Mouse (Mus musculus): ENCODE measurements around the gene C530008M17Rik.

C530008M17Rik gene

DNA sequence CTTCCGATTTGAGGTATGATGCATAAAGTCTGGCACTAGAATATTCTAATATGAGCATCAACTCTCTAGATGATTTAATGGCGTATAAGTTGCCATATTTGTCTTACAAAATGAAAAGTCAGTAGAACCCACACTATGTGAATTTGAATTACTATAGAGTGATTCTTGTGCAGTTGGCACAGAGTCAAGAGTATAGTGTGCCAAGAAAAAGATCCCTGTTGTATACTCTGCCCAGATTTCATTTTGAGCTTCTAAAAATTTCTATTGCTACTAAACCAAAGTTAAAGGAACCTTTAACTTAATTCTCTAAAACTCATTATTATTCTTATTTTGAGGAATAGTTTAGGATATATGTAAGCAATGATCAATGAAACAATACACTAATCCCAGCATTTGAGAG lies at the start of gene C530008M17Rik:
TSS of gene C530008M17Rik (plus strand) at position 301 of the 400 bp plus-strand sequence.
- no peak for DNase-seq (ENCODE audit: low read depth, low spot score)

DNA sequence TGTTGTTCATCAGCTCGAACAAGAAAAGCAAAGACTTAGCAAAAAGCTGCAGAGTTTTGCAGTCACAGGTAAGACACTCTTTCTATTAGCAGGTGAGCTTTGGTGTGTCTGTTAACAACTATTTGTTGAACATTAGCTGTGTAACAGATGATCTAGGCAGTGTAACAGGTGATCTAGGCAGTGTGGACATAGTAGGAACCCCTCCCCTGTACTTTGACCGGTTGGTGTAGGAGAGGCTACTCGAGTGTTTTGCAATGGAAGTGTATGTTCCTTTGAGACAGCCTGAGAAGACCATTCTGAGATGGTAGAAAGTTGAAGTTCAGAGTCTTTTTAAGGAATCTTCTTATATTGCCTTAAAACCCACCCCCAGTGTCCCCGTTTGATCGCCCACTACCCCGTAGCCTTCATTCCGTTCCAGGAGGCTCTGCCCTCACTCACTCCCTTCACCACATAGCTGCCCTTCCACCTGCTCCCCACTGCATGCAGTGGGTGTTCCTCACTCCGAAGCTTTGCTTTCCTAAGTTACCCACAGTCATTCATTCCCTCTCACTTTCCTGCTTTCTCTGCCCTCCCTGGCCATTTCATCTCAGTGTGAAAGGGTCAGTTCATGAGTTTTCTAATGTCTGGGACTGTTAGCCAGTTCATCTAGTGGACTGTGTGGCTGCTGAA lies 46.5 kb upstream of the C530008M17Rik start:
- no peak for DNase-seq (ENCODE audit: low read depth, low spot score)

DNA sequence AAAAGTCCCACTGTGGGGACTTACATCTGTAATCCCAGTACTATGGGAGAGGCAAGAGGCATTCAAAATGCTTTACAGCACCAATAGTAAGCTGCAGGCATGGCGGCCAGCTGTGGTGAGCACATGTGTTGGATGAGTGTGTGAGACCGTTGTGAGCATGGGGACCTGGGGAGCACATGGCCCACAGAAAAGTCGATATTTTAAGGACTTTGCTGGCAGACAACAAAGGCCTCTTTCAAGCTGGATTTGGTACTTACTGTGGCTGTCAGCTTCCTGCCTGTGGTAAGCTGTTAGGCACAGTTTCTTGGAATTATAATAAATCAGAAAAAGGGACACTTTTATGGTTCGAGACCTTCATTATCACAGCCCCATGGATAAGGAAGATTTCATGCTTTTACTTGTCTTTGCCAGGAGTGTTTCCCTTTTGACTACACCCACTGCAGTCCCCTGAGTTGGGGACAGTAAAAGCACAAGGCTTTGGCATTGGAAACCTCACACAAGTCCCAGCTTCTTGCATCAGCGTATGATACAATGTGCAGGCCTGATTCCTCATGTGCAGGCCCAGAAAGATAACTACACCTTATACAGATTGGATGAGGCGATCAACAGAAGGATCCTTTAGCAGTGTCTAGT lies 43.3 kb upstream of the C530008M17Rik start:
- DNase-seq (ENCODE audit: low read depth, low spot score) = no peak

DNA sequence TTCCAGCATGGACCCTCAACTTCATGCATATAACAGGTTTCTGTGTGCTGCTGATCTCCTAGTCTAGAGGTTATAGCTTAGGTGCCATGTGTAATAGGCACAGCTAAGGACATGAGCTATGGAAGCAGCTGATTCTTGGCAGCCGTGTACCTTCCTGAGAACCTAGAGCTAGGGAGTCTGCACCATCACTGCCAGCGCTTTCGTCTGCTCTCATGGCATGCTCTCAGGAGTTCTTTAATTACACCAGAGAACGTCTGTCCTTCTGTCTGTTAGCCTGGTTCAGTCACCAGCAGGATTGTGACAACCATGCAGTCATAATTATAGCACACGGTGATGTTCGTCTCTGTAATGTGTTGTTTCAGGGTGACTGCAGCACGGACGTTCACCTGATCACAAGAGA lies 41.0 kb upstream of the C530008M17Rik start:
- no peak for DNase-seq (ENCODE audit: low read depth, low spot score)

DNA sequence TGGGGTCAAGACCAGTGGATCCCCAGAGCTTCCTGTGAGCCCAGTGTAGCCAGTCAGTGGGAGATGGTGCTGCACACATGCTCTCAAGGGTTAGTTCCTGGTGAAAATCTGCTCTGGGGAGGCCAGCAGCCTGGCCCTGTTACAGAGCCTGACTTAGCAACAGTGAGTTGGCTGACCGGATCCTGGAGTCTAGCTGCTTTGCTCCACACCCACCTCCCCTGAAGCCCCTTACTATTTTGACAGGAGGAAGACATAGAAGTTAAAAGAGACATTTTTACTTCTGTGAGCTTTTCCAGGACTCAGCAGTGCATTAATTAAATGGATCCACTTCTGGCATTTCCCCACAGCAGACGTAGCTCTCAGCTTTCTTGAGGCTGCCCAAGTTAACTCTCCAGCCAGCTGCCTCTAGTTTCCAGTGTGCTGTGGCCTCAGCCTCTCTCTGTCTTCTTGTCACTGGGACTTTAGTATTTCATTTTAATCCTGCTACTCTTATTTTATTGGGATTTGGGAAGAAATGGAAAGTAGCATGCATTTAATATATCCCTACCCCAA lies 40.0 kb upstream of the C530008M17Rik start:
- DNase-seq (ENCODE audit: low read depth, low spot score) = no peak

DNA sequence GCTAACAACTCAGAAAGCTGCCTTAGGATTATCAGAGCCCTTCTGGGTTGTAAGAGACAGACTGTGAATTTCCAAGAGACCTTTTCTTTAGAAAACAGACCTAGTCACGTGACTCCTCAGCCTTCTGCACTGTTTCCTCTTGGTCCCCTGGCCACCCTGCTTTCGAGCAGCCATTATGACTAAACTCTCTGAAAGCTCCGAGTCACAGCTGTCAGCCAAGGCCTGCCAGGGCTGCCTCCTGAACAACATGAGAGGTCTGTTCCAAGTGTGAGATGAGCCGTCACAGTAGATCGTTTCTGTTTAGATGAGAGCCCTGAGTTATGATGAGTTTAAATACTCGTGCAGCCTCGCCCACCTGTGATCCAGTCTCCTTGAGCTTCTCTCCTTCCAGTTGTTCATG lies 37.6 kb upstream of the C530008M17Rik start:
- no peak for DNase-seq (ENCODE audit: low read depth, low spot score)

DNA sequence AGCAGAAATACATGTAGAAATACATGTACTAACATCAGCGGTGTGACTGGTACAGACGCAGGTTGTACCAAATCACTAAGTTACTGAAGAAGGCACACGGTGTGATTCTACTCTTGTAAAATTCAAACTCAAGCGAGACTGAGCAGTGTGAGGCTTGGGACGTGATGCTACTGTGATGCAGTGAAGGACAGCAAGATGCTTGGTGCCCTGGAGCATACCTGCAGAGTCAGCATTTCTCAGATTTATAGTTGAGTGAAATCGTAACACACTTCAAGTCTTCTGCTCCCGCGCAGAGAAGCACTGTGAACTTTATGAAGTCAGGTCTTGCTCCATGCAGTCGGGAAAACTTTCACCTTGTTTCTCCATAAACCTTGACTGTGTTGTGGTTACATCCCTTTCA lies 32.6 kb upstream of the C530008M17Rik start:
- no peak for DNase-seq (ENCODE audit: low read depth, low spot score)

DNA sequence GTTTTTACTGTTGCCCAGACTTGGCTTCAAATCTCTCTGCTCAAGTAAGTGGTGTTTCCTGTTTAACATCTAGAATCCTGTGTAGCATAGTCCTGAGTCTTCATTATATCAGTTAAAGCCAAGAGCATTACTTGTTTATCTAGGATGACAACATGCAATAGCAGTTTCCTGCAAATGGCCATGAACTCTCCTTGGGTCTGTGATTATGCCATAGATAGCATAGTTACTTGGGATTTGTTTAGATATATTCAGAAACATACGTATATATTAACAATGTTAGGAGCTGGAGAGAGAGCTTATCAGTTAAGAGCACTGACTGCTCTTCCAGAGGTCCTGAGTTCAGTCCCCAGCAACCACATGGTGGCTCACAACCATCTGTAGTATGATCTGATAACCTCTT lies 28.5 kb upstream of the C530008M17Rik start:
- DNase-seq (ENCODE audit: low read depth, low spot score) = no peak

DNA sequence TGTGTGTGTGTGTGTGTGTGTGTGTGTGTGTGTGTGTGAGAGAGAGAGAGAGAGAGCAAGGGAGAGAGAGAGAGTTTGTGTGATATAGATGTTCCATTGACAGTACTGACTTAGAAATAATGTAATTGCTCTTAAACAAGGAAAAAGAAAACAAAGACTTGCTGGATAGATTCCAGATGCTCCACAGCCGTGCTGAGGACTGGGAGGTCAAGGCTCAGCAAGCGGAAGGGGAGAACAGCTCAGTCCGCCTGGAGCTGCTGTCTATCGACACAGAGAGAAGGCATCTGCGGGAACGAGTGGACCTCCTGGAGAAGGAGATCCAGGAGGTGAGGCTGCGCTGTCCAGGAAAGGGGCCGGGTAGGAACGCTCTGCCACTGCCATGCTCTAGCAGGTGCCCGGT lies 22.3 kb upstream of the C530008M17Rik start:
- DNase-seq (ENCODE audit: low read depth, low spot score) = no peak

DNA sequence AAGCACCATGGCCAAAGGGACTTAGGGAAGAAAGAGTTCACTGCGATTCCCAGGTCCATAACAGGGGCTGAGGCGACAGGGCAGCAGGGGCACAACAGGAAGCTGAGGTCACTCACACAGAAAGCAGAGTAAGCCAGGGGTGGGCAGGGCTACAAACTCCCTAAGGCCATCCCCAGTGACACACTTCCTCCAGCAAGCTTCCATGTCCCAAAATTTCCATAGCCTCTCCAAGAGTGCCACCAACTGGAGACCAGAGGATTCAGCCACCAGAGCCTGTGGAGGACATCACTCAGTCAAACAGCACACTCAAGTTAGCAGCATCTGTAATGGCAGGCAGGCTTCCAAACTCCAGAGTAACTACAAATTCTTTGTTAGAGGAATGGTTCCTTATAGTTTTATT lies 20.7 kb upstream of the C530008M17Rik start:
- DNase-seq (ENCODE audit: low read depth, low spot score) = no peak

DNA sequence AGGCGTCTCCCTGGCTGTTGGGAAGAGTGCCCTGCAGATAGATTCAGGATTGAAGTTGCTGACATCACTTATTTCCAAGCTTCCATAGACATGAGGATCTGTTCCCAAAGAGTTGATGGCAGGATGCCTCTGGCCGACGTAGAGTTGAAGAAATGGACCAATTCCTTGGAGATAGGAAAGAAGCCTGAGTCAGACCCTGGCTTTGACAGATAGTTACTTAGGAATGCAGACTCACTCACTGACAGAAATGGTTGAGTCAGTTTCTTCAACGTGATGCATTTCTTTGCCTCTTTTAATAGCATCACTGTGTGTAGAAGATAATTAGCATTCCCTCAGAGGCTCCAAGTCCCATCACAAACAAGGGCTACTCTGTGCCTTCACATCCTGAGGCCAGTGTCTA lies 14.2 kb upstream of the C530008M17Rik start:
- no peak for DNase-seq (ENCODE audit: low read depth, low spot score)

DNA sequence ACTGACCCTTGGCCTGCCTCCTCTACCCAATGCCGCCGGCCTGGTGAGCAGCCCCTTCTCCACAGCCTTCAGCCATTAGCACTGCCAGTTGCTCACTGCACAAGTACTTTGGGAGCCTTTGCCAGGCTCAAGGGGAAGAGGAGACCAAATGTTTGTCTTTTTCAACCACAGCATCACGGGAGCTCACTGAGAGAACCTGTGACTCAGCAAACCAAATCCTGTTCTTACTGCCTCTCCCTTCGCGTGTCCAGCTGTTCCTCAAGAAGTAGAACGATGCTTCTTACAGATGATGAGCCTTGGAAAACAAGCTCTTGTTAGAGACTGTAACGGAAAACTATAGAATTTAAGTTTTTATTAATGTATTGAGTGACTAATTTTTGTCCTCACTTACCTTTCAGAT lies 12.1 kb upstream of the C530008M17Rik start:
- no peak for DNase-seq (ENCODE audit: low read depth, low spot score)

DNA sequence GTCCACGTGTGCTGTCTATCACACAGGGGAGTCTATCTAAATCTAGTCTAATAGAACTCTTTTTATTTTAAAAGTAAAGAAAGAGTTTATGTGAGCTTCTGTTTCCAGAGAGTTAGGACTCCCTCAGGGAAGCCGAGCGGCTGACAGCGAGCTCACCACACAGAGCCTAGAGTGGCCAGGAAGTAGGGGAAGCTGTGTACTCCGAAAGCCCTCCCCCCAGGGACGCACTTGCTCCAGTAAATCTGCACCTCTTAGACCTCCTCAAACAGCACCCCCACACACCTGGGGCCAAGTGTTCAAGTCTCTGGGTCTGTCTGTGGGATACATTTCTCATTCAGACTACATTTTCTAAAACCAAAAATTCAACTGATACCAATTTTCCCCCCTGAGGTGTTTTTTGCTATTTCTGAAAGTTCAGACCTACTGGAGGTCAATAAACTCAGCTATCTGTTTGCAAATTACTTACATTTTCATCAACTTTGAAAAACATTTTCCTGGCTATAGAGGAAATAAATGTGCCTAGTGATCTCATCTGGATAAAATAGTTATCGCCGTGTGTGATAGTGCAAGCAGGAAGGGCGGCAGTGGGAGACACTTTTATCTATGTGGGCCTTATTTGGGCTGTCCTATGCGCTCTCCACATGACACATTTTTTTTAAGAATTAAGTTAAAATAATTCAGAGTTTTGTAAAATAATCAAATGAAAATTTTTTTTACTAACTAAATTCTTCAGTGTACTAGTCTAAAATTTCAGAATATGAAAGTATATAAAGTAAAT lies 11.0 kb upstream of the C530008M17Rik start:
- DNase-seq (ENCODE audit: low read depth, low spot score) = no peak

DNA sequence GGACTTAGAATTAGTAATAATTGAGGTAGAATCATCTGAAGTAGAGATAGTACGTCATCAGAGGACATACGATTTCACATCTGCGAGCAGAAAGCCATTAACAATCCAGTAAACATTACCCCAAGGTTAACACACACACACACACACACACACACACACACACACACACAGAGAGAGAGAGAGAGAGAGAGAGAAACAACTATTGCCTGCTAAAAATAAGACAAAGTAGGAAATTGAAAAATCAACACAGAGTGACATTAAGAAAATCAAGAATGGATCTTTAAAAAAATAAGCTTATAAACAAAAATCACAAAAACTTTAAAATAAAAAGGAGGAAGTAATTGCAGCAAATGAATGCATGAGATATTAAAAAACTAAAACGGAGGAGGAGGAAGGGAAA lies 6.4 kb upstream of the C530008M17Rik start:
- no peak for DNase-seq (ENCODE audit: low read depth, low spot score)

DNA sequence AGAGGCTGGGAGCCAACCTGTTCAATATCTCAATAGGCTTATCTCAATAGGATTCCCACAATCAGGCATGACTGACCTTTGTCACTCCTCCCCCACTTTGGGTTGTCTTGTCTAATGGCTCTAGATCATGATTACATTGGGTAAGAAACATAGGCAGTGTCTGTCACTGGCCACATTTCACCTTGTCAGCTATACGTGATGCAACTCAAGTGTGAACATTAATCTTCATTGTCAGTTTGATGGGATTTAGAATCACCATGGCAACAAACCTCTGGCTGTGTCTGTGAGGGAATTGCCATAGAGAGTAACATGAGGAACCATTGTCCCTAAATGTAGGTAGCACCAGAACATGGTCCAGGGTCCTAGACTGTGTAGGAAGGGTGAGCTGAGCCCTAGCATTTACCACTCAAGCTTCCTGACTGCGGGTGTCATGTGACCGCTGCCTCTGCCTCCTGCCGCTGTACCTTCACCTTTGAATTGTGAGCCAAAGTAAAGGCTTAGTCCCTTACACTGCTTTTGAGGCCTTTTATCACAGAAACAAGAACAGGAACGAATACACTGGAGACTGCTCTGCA lies 5.1 kb upstream of the C530008M17Rik start:
- no peak for DNase-seq (ENCODE audit: low read depth, low spot score)

DNA sequence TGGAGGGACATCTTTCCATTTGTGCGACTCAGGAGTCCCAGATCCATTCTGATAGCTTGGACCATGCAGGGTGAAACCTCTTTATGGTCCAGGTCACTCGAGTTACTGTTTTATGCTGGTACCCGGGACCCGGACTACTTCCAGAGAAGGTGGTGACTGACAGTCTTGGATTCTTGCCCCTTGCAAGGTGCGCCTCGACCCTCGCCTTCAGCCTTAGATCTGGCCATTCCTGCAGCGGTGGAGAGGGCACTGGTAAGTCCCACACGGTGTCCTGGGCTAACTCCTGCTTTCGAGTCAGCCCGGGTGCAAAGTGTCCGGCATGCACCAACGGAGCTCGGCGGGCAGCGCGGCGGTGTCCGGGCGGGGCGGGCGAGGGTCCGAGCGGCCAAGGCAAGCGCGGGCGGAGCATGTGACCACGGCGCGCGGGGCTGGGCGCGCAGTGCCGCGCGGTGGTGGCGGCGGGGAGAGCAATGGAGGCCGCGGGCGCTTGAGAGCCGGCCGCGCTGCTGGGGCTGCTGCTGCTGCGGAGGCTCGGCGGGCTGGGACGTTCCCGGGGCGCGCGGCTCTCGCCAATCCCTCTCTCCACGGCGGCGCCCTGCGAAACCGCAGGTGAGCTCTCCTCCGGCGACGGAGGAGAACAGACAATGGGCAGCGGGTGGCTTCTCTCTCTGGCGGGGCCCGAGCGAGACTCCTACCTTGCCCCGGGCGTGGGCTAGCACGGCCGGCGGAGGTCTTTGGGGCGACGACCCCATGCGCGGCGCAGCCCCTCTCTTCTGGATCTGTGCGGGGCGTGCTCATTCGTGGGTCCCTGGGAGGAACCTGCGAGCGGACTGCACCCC lies 1.2 kb downstream of the C530008M17Rik start:
- peak; percentile 25 for DNase-seq (ENCODE audit: low read depth, low spot score)

DNA sequence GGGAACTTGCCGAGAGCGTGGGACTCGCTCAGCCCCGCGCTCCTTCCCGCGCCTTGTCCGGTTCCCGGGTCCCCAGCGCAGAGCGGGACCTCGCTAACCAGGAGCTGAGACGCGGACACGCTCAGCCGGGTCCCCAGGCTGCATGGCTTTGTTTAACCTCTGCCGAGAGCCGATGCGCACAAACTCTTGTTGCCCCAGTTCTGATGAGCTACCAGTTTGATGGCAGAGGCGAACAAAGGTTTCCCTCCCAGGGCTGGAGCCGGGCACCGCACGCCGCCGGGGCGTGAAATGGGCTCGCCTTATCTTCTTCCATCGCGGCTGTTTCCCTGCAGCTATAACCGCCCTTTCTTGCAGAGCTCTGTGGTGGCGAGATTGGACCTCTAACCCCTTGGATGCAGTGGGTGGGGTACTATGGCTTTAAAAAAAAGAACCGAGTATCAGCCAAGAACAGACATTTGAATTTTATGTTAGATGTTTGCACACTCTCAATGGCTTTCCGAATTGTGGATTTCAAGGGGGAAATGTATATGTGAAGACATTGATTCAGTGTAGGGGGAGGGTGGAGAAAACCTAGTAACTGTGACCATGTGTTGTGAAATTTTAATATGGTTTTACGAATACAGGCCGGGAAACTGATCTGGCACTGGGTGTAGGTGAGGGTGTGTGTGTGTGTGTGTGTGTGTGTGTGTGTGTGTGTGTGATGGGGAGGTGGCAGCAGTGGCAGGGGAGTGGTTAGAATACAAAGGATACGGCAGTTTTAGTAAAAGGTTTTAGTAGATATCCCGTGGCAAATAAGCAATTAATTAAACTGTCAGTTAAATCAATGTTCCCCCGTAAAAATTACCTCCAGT lies 2.0 kb downstream of the C530008M17Rik start:
- peak; percentile 45 for DNase-seq (ENCODE audit: low read depth, low spot score)

DNA sequence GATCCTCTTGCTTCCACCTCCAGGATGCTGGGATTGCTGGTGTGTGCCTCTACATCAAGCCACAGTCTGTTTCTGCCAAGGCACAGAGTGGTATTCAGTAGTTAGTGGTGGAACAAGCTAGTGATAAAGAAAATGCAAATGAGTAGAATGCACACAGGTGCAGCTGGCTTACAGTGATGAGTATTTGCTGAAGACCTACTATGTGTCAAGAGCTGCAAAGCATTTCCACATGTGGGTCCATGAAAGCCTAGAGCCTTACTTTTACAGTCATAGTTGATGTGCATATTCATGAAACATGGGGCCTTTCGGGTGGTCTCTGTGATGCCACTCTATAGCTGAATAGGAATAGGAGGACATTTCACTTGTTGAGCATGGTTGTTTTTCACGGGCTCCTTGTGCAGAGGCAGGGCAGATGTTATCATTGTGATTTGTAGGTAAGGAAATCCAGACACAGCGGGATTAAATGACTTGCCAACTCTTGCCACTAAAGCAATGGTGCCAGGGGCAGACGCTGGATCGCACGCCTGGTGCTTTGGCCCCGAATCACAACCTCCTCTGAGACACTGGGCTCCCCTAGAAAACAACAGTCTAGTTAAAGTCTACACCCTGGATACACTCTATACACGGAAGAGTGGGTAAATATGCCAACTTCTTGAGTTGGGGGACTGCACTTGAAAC lies 3.8 kb downstream of the C530008M17Rik start:
- no peak for DNase-seq (ENCODE audit: low read depth, low spot score)

DNA sequence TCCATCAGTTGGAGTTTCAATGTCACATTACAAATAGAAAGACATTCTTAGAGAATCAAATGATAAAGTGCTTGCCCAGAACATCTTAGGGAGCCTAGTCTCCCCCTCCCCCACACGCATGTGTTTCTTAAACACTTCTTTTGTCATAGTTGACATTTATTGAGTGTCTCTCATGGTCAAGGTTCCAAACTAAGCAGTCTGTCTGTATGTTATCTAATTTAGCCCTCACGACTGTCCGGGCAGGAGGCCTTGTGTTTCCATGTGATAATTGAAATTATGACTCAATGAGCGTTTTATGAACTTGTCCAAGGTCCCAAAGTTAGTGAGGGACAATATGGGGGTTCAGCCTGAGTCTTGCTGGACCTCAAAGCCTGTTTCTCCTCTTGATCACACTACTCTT lies 5.0 kb downstream of the C530008M17Rik start:
- DNase-seq (ENCODE audit: low read depth, low spot score) = no peak

DNA sequence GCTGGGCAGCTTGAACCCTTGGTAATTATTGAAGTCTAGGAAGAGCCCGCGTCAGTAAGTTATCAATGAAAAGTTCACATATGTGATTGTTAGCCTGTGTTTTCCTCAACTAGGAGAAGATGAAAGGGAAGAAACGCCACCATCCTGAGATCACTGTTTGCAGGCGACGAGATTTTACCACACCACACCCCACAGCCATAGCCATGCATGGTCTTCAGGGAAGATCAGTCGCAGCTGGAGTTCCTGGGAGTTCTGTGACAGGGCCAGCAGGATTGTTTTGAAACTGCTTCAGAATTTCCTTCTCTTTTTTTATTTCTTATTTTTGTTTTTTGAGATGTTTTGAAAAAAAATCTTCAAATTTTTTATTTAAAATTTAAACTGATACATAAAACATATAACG lies 8.6 kb downstream of the C530008M17Rik start:
- DNase-seq (ENCODE audit: low read depth, low spot score) = no peak

Data from ES-CJ7 (cell line).